Mouse (Mus musculus): ENCODE results near the gene Trmt112. TPM values are rescaled to one million over a fixed set of nuclear protein-coding genes. Genes with fewer than 3 reads are reported as not detected.

Trmt112 gene
- 17.5 TPM for polyA plus RNA-seq (2014; fragmentation: Illumina TruSeq; extraction: RNeasy Lipid Tissue Mini Kit (QIAGEN cat#74804); ENCODE audit: low read depth, low replicate concordance)

DNA sequence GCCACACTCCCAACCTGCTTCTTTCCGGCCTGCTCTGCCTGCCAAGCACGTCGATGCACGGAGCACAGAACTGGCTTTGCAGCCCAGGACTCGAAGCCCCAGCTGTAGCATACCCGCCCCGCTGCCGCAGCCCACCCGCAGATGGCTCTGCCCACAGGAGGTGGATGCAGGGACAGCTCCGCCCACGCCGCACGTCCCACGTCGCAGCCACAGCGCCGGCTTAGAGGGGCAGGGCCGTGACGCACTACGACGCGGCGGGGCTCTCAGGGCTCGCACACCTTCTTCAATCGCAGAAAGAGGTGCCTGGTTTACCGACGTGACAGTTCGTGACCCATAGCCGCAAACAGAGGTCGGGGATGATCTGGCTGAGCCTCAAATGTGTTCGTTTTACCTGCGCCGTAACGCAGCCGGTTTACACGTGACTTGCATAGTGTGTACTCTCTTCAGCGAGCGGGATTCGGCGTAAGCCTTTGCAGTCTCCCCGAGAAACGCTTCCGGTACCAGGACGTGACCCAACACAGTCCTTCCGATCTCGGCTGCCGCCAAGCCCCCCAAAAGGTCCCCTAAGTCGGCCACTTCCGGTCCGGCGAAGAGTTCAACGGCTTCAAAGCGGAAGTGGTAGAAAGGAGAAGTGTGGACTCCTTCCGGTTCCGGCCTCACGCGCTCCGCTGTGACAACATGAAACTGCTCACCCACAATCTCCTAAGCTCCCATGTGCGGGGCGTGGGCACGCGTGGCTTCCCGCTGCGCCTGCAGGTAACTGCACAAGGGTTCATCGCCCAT is at the start of gene Trmt112, which contains the start of gene Prdx5:
Gene Trmt112 (plus strand): TSS at position 192 of the 783 bp plus-strand sequence.
Gene Prdx5 (minus strand): TSS at position 600 of the 783 bp plus-strand sequence.

DNA sequence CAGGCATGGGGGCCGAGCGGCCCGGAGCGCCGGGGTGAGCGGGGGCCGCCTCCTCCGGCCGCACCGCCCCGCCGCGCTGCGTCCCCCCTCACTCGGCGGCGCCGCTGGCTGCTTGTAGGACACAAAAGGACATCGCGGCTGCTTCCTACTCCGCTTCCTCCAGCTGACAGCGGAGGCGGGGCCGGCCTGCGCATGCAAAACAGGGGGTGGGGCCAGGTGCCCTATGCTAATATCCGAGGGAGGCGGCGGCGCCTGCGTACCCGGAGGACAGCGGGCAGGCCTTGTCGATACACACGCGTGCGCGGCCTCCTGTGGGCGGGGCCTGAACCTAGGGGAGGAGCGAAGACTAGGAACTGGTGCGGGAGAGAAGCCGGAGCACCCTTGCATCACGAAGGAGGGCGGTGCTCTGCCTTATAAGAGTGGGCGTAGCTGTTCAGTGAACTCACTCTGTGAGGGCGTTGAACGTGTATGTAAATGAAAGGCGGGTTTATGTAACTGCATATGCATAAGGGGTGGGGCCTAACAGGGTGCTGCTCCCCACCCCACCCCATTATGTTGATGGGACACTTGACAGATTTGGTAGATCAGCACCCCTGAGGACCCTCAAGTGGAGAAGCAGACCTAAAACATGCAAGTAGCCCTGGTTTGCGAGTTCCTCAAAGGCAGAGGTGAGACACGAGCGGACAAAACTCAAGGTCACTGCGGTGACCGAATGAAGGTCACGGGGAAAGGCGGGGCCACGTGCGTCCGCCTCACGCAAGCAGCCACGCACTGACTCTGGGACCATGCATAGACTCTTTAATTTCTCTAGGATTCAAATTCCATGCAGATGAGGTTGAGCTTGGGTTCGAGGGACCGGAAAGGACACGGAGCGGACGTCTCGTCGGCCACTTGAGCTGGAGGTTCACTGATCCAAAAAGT is 12.4 kb downstream of the Trmt112 start, which contains the start of gene Esrra:
Gene Esrra (minus strand): TSS at position 167 of the 921 bp plus-strand sequence.

DNA sequence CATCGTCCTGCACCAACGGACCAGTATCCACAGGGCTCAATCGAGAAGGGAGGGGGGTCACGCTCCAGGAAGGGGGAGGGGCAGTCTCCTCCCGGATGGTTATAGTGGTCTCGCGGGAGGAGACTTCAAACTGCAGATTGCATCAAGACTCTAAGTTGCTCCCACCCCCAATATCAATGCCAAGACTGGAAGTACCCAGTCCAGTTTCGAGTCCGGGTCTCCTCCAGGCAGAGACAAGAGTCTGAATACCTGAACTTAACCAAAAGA is 15.7 kb downstream of the Trmt112 start, which contains the start of gene Catsperz:
Gene Catsperz (minus strand): TSS at position 74 of the 267 bp plus-strand sequence.

DNA sequence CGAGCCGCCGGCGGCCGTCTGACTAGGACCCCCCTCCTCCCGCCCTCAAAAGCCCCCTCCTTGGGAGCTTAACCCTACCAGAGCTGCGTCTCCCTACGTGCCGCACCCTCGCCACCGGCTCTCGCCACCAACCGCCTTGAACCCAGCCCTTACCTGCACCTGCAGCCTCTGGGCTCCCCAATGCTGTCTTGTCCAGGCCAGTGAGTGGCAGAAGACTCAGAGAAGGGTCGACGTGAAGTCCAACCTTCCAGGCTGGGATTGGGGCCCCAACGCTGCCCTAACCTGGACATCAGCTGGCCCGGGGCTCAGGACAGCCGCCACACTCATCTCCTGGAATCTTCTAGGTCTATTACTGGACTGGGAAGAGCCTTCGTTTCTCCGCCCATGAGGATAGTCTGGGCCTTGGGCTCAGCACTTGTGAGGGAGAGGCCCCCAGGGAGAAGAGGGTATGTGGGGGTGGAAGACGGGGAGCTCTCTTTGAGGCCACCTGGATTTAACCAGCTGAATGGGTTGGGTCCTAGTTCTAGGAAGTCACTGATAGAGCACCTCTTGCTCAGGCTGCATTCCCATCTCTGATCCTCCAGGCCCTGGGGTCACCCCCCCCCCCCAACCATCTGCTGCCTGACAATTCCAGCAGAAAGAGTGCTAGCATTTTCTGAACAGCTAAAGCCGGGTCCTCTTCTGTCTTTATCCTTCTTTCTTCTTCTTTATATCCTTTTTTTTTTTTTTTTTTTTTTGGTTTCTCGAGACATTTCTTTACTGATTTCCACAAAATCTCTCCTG is 24.9 kb downstream of the Trmt112 start, which contains the start of gene Kcnk4:
Gene Kcnk4 (minus strand): TSS at position 321 of the 783 bp plus-strand sequence.

DNA sequence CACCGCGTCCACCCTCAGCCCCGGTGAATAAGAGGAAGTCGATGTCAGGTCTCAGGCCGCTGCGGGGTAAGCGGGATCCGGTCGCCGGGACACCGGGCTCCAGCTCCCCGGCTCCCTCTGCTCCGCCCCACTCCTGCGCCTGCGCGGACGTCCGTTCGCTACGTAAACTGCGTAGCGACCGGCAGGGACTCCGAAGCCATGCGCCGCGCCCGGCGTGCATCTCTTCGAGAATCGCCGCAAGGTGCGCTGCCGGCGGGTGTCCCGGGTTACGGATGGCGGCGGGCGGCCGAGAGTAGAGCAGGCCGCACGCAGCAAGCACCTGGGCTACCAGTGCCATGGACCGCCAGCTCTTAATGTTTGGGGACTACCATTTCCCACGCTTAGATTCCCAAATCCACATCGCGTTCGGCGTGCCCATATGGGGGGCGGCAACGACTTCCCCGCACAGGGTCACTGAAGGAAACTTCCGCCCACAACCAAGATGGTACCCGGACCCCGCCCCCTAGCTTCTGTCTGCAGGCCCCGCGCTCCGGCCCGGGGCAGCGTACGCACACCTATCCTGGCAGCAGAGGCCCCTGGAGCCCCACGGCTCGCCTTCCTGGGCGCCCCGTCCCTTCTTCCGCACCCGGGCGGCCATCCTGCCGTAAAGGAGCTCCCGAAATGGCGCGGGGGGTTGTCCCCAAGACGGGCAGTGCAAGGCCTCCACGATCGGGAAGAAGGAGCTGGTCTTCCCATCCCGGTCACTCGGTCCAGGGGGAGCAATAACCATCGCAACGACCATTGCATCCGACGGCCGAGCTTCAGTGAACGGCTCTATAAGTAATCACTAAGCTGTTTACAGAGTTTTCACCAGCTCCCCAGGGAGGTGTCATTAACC is 32.1 kb downstream of the Trmt112 start, which contains the start of gene Bad:
Gene Bad (plus strand): TSS at position 490 of the 877 bp plus-strand sequence.

DNA sequence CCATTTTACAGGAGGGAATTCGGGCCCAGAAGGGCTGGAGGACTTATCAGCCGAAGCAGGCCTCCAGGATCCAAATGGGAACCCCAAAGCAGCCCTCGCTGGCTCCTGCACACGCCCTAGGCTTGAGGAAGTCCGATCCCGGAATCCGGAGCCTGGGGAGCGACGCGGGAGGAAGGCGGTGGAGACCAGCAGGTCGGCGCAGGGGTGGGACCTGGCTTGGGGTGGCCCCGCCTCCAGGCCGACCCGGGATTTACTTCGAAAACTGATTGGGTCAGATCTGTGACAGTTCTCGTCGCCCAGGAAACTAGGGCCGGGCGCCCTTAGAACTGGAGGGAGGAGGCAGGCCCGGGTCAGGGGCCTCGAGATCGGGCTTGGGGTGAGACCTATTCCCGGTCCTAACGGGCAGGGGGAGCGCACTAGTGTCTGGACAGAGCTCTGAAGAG is 32.8 kb downstream of the Trmt112 start, which contains the start of gene Gpr137:
Gene Gpr137 (minus strand): TSS at position 232 of the 443 bp plus-strand sequence.

Other genes with a start within 250 kb of the Trmt112 start
- gene Rps6ka4, start 69.1 kb upstream of the Trmt112 start, polyA plus RNA-seq (2014; fragmentation: Illumina TruSeq; extraction: RNeasy Lipid Tissue Mini Kit (QIAGEN cat#74804); ENCODE audit: low read depth, low replicate concordance): not detected
- gene Ccdc88b, start 51.5 kb upstream of the Trmt112 start, polyA plus RNA-seq (2014; fragmentation: Illumina TruSeq; extraction: RNeasy Lipid Tissue Mini Kit (QIAGEN cat#74804); ENCODE audit: low read depth, low replicate concordance): not detected
- gene Prdx5, start 408 bp downstream of the Trmt112 start, polyA plus RNA-seq (2014; fragmentation: Illumina TruSeq; extraction: RNeasy Lipid Tissue Mini Kit (QIAGEN cat#74804); ENCODE audit: low read depth, low replicate concordance): 192 TPM
- 2.4 TPM for gene Esrra, start 12.1 kb downstream of the Trmt112 start, polyA plus RNA-seq (2014; fragmentation: Illumina TruSeq; extraction: RNeasy Lipid Tissue Mini Kit (QIAGEN cat#74804); ENCODE audit: low read depth, low replicate concordance)
- not detected for gene Catsperz, start 15.7 kb downstream of the Trmt112 start, polyA plus RNA-seq (2014; fragmentation: Illumina TruSeq; extraction: RNeasy Lipid Tissue Mini Kit (QIAGEN cat#74804); ENCODE audit: low read depth, low replicate concordance)
- gene Kcnk4, start 24.8 kb downstream of the Trmt112 start, polyA plus RNA-seq (2014; fragmentation: Illumina TruSeq; extraction: RNeasy Lipid Tissue Mini Kit (QIAGEN cat#74804); ENCODE audit: low read depth, low replicate concordance): not detected
- 1.1 TPM for gene Bad, start 32.2 kb downstream of the Trmt112 start, polyA plus RNA-seq (2014; fragmentation: Illumina TruSeq; extraction: RNeasy Lipid Tissue Mini Kit (QIAGEN cat#74804); ENCODE audit: low read depth, low replicate concordance)
- not detected for gene Gpr137, start 32.8 kb downstream of the Trmt112 start, polyA plus RNA-seq (2014; fragmentation: Illumina TruSeq; extraction: RNeasy Lipid Tissue Mini Kit (QIAGEN cat#74804); ENCODE audit: low read depth, low replicate concordance)
- 4.0 TPM for gene Ppp1r14b, start 65.3 kb downstream of the Trmt112 start, polyA plus RNA-seq (2014; fragmentation: Illumina TruSeq; extraction: RNeasy Lipid Tissue Mini Kit (QIAGEN cat#74804); ENCODE audit: low read depth, low replicate concordance)
- gene Plcb3, start 66.8 kb downstream of the Trmt112 start, polyA plus RNA-seq (2014; fragmentation: Illumina TruSeq; extraction: RNeasy Lipid Tissue Mini Kit (QIAGEN cat#74804); ENCODE audit: low read depth, low replicate concordance): 1.8 TPM
- 13.6 TPM for gene Fkbp2, start 70.8 kb downstream of the Trmt112 start, polyA plus RNA-seq (2014; fragmentation: Illumina TruSeq; extraction: RNeasy Lipid Tissue Mini Kit (QIAGEN cat#74804); ENCODE audit: low read depth, low replicate concordance)
- 10.3 TPM for gene Vegfb, start 78.0 kb downstream of the Trmt112 start, polyA plus RNA-seq (2014; fragmentation: Illumina TruSeq; extraction: RNeasy Lipid Tissue Mini Kit (QIAGEN cat#74804); ENCODE audit: low read depth, low replicate concordance)
- not detected for gene Dnajc4, start 82.9 kb downstream of the Trmt112 start, polyA plus RNA-seq (2014; fragmentation: Illumina TruSeq; extraction: RNeasy Lipid Tissue Mini Kit (QIAGEN cat#74804); ENCODE audit: low read depth, low replicate concordance)
- not detected for gene Nudt22, start 86.4 kb downstream of the Trmt112 start, polyA plus RNA-seq (2014; fragmentation: Illumina TruSeq; extraction: RNeasy Lipid Tissue Mini Kit (QIAGEN cat#74804); ENCODE audit: low read depth, low replicate concordance)
- gene Trpt1, start 86.4 kb downstream of the Trmt112 start, polyA plus RNA-seq (2014; fragmentation: Illumina TruSeq; extraction: RNeasy Lipid Tissue Mini Kit (QIAGEN cat#74804); ENCODE audit: low read depth, low replicate concordance): not detected
- gene Fermt3, start 109.8 kb downstream of the Trmt112 start, polyA plus RNA-seq (2014; fragmentation: Illumina TruSeq; extraction: RNeasy Lipid Tissue Mini Kit (QIAGEN cat#74804); ENCODE audit: low read depth, low replicate concordance): not detected
- 47.9 TPM for gene Stip1, start 130.3 kb downstream of the Trmt112 start, polyA plus RNA-seq (2014; fragmentation: Illumina TruSeq; extraction: RNeasy Lipid Tissue Mini Kit (QIAGEN cat#74804); ENCODE audit: low read depth, low replicate concordance)
- gene Macrod1, start 147.1 kb downstream of the Trmt112 start, polyA plus RNA-seq (2014; fragmentation: Illumina TruSeq; extraction: RNeasy Lipid Tissue Mini Kit (QIAGEN cat#74804); ENCODE audit: low read depth, low replicate concordance): 3.9 TPM
- gene Flrt1, start 196.0 kb downstream of the Trmt112 start, polyA plus RNA-seq (2014; fragmentation: Illumina TruSeq; extraction: RNeasy Lipid Tissue Mini Kit (QIAGEN cat#74804); ENCODE audit: low read depth, low replicate concordance): 5.8 TPM